Mouse (Mus musculus) skeletal muscle tissue, adult 2 months (tissue): Measurements from ENCODE around the gene Scai.
A peak's percentile ranks its signal among the peaks of the same experiment; 100 is the strongest.
"Not testable (repeated sequence)": the region's sequence is repeated elsewhere in the genome, so short reads cannot be mapped to it uniquely, and the experiment has no call there.

ENCODE experiments used
- DNase-seq: peaks from one replicate; pipeline ENCODE4 v3.0.0-alpha.2; 2012; ENCODE audit warnings: low read depth, low spot score

Scai gene

GRCm38 (mm10) chr2:39129526-39130326 is 60.8 kb downstream of the Scai start:
- no peak for DNase-seq

DNA sequence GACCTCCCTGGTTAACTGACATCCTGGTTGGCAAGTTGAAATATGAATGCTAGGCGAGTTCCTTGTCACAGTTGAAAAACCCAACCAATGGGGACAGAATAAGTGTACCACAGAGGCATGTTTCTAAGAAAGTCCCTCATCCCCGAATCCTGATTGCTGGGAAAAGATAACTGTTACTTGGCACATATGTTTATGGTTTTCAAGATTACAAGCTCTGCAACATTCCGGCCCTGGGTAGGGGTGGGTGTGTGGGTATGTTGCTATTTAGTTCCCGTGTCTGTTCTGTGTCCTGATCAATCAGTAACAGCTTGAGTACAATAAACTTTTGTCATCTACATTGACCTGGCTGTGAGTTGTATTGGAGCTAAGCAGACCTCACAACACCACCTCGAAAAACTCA is 66.4 kb downstream of the Scai start:
- DNase-seq: no peak

DNA sequence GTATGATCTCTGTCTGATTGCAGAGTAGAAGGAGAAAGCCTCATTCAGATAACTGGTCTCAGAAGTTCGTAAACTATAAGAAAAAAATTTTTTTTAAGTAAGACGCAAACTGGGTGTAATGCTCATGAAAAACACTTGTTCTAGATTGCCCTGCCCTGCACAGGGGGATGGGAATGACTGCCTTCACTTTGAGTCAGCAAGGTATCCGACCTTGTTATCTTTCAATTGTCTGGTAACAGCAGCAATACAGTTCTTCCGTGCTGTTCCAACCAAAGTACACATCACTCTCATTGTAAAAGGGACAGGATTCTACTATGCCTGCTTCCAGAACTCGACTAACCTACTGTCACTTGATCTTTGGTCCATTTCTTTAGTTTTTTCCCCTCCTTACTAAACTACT is 69.4 kb downstream of the Scai start:
- DNase-seq: no peak

DNA sequence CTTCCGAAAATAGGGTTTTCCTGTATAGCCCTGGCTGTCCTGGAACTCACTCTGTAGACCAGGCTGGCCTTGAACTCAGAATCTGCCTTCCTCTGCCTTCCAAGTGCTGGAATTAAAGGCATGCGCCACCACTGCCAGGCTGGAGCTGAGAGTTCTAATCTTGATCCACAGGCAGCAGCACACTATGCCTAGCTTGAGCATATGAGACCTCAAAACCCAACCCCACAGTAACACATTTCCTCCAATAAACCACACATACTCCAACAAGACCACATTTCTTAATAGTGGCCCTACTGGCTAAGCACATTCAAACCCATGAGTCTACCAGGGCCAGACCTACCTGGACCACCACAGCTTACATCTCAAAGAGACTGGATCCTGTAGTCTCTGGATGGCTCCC is 74.0 kb downstream of the Scai start:
- DNase-seq: no peak

- no peak for DNase-seq
Measured at GRCm38 (mm10) chr2:39114093-39114492, 76.4 kb downstream of the Scai start.

DNA sequence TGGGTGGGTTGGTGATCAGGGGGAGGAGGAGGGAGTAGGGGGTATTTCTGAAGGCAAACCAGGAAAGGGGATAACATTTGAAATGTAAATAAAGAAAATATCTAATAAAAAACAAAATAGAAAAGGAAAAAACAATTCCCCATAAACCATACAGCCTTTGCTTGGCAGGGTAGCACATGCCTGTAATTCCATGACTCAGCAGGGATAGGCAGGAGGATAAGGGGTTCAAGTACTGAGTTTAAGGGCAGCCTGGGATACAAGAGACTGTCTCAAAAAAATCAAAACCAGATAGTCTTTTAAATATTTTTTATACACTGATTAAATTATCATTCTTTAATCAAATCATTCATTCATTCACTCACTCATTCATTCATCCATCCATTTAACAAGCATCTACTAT is 80.0 kb downstream of the Scai start:
- no peak for DNase-seq

DNA sequence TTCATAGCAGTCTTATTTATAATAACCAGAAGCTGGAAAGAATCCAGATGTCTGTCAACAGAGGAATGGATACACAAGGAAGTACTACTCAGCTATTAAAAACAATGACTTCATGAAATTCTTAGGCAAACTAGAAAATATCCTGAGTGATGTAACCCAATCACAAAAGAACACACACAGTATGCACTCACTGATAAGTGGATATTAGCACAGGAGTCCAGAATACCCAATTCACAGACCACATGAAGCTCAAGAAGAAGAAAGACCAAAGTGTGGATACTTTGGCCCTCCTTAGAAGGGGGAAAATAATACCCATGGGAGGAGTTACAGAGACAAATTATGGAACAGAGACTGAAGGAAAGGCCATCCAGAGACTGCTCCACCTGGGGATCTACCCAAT is 80.8 kb downstream of the Scai start:
- DNase-seq: not testable (repeated sequence)

DNA sequence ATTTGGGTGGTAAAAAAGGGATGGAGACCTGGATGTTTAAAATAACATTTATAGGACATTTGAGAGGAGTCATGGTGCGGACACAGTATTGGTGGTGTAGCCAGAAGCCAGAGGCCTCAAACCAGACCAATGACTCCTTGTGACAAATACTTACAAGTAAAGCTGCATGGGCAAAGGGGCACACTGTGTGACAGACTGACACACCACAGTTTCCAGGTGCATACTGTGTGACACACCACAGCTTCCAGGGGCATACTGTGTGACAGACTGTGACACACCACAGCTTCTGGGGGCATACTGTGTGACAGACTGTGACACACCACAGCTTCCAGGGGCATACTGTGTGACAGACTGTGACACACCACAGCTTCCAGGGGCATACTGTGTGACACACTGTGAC is 90.6 kb downstream of the Scai start:
- not testable (repeated sequence) for DNase-seq

GRCm38 (mm10) chr2:39097993-39098392 is 92.5 kb downstream of the Scai start:
- DNase-seq: no peak

DNA sequence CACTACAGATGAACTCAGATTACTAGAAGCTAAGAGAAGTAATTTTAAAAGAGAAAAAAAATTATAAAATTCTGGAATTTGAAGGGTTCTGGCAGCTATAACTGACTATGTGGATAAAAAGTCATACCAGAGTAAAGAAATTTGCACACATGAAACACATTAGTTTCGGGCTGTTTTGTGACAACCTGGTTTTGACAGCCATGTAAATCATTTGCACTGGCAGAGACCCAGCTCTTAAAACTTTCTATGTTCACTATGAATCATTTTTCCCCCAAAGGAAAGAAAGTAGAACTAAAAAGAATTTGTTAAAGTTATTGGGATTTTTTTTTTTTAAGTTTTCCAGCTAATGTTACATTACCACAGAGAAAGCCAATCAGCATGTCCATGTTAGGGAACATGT is 98.6 kb downstream of the Scai start:
- DNase-seq: no peak

DNA sequence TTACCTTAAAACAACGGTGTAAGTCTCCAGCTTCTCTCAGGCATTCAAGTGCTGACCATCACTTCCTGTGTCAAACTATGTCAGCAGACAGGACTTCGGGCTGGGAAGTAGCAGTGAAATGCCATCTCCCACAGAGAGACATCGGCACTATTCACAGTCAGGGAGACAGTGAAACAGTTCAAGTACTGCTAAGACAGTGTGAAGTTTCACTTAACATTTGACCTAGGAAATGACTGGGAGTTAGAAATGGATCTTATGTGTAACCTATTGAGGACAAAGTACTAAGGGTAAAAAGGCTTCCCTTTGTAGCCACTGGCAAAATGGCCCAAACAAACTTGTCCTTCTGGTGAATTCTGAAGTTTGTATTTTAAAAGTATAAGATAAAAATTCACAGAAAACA is 107.8 kb downstream of the Scai start:
- no peak for DNase-seq

DNA sequence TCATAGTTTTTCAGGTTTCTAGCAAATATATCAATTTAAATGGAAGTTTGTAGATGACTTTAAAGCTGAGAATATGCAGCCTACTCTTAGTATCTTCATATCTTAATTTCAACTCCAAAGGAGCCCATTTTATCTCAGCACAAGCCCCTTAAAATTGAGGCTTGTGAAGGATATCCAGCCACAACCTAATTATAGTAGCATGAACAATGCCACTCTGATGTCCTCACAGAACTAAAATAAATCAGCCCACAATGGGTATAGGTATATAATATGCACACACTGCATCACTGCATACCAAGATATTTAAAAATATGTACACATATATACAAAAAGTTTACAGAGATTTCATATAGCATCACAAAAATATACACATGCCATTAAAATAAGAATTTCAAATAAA is 119.9 kb downstream of the Scai start:
- no peak for DNase-seq

DNA sequence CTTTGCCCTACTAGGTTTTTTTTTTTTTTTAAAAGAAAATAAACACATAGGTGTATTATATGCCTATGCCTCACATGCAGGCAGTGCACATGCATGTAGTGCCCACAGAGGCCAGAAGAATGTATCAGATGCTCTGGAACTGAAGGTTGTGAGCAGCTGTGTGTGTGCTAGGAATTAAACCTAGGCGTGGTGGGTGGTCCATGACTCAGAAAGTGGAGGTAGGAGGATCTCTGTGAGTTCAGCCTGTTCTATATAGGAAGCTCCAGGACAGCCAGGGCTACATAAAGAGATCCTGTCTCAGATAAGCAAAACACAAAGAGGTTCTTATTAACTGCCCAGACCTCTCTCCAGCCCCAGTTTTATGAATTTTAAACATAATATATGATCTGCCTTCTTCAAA is 121.4 kb downstream of the Scai start:
- DNase-seq: no peak

DNA sequence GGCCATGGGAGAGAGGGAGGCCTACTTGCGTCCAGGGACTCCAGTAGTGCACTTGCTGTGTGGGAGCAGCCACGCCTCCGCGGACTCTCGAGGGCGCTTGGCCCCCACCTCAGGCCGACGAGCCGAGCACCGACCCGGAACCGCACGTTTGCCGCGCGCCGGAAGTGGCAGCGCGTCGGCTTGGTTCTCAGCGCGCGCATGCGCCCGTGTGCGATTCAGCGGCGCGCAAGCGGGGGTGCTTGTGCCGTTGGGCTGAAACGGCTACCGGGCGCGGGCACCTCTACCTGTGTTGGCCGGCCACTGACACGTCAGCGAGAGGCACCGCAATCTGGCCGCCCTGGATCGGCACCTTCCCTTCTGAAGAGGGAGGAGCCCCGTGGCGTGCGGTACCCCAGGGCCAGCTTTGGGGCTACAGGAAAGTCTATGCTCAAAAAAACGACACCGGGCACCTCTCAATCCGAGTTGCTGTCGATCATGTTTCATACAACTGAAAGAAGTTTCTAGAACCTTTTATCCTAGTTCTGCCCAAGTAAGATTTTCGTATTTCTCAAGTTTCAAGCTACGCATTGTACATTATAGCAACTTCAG is 125.0 kb downstream of the Scai start, which contains the start of gene Golga1:
Gene Golga1, minus strand, starts transcription at position 142 of the 588 bp plus-strand sequence.
- DNase-seq: peak; percentile 92

- no peak for DNase-seq
Measured at GRCm38 (mm10) chr2:39064687-39065399, 125.7 kb downstream of the Scai start.

GRCm38 (mm10) chr2:39048515-39048914 is 142.0 kb downstream of the Scai start:
- no peak for DNase-seq

DNA sequence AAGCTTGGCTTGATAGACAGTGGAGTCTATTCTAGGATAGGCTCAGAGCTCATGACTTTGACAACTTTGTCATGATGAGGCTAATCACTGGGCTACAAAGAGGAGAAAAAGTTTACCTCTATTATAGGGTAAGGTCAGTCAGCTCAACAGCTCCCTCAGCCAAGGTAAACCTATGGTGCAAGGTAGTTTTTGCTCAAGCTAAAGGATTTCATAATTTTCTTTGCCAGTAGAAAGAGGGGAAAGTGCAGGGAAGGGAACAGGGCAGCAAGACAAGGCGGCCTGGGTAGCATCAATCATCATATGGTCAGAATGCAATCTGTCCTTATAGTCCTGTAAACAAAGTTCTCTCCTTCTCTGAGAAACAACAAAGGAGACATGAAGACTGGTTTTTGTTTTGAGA is 150.3 kb downstream of the Scai start:
- no peak for DNase-seq

DNA sequence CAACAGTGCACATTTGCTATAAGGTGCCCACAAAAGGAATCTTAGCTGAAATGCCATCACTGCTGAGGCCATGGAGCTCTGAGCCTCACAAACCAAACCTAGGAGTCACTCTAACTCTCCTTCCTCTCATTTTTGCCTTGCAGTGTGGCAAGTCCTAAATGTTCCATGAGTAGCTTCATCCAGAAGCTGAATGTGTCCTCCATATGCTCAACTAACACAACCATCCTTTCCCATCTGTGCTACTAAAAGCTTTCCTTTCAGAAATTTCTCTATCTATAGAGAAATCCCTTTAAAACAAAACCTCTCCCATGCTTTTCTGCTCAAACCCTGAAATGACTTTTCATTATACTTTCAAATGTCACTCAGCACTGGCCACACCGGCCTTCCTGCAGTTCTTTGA is 158.9 kb downstream of the Scai start:
- no peak for DNase-seq

GRCm38 (mm10) chr2:39020004-39020403 is 170.5 kb downstream of the Scai start:
- DNase-seq: no peak

GRCm38 (mm10) chr2:39016581-39016980 is 174.0 kb downstream of the Scai start:
- no peak for DNase-seq
